Mouse (Mus musculus): ENCODE results near the gene Ube2v1.

GRCm38 (mm10) chr2:167622965-167623364, 8.9 kb downstream of the Ube2v1 start:
- TF ChIP-seq GATA1 (IDR thresholded peaks at IDR 0.05; ENCODE audit: low read length) (no peak), TAL1 (IDR thresholded peaks at IDR 0.05; ENCODE audit: low read length) (no peak)

Measured in erythroblast, embryonic 14.5 days (primary cell).